Mouse (Mus musculus) limb, embryonic 14.5 days (tissue): ENCODE measurements around the gene Dag1. TPM values are rescaled to one million over a fixed set of nuclear protein-coding genes. Genes with fewer than 3 reads are reported as not detected.
"Not testable (repeated sequence)": the region's sequence is repeated elsewhere in the genome, so short reads cannot be mapped to it uniquely, and the experiment has no call there.

Source experiments
- ATAC-seq: fragments of 200-750 bp; cut with Nextera tagmentation; 2 replicates; pipeline ENCODE4 v1.8.0; 2017; ENCODE audit warnings: low read depth, moderate number of reproducible peaks, moderate TSS enrichment; ENCODE audit not compliant: low FRiP score
- DNase-seq: peaks from one replicate; pipeline ENCODE4 v3.0.0-alpha.2; 2015; ENCODE audit warnings: low spot score
- H3K27ac ChIP-seq: fragments of 300-500 bp; sonication (generic); replicated peaks from 2 replicates; pipeline ENCODE4 v1.5.1; 2014; ENCODE audit warnings: low read depth, mild to moderate bottlenecking, low read length, moderate library complexity, mixed read lengths
- H3K27me3 ChIP-seq: fragments of 300-500 bp; sonication (generic); 2 replicates; pipeline ENCODE4 v1.6.1; 2014; ENCODE audit warnings: low read length, mixed read lengths; ENCODE audit not compliant: control insufficient read depth, insufficient read depth
- H3K36me3 ChIP-seq: fragments of 300-500 bp; sonication (generic); 2 replicates; pipeline ENCODE4 v1.6.1; 2014; ENCODE audit warnings: mild to moderate bottlenecking, low read length, moderate library complexity, mixed read lengths; ENCODE audit not compliant: control insufficient read depth, insufficient read depth
- H3K4me1 ChIP-seq: fragments of 300-500 bp; sonication (generic); 2 replicates; pipeline ENCODE4 v1.6.1; 2014; ENCODE audit warnings: antibody characterized with exemption, low read length, mixed read lengths; ENCODE audit not compliant: control insufficient read depth, insufficient read depth
- H3K4me2 ChIP-seq: fragments of 300-500 bp; sonication (generic); replicated peaks from 2 replicates; pipeline ENCODE4 v1.6.1; 2014; ENCODE audit warnings: low read depth, mild to moderate bottlenecking, low read length, moderate library complexity; ENCODE audit not compliant: severe bottlenecking
- H3K4me3 ChIP-seq: fragments of 300-500 bp; sonication (generic); replicated peaks from 2 replicates; pipeline ENCODE4 v1.5.1; 2014; ENCODE audit warnings: low read length
- H3K9ac ChIP-seq: fragments of 300-500 bp; sonication (generic); 2 replicates; pipeline ENCODE4 v1.6.1; 2014; ENCODE audit warnings: mild to moderate bottlenecking, low read depth, low read length, moderate library complexity; ENCODE audit not compliant: severe bottlenecking
- H3K9me3 ChIP-seq: fragments of 300-500 bp; sonication (generic); 2 replicates; pipeline ENCODE4 v1.6.1; 2016; ENCODE audit warnings: low read length; ENCODE audit not compliant: control insufficient read depth
- POLR2A ChIP-seq: fragments of 200-500 bp; IDR thresholded peaks from 2 replicates; pipeline ENCODE4 v1.8.0; 2012; ENCODE audit warnings: inconsistent platforms, mild to moderate bottlenecking, moderate library complexity, borderline replicate concordance; ENCODE audit not compliant: insufficient read depth, insufficient read length; ENCODE audit errors: extremely low read depth
- WGBS: fragments of 180-500 bp; shearing (Covaris S2); extraction: QIAGEN DNeasy Blood & Tissue Kit; methylation state at CpG from one replicate; pipeline ENCODE4 v1.1.7; 2014; 5-methylcytosine and 5-hydroxymethylcytosine counted together
- polyA plus RNA-seq, 2 experiments: library from polyadenylated mRNA; depleted of rRNA in 1 of 2; stranded (reverse) in 1 of 2; unstranded in 1 of 2; fragments of >200 nt; fragmentation: Nextera tagmentation in 1 of 2; extraction: Ambion mirVana in 1 of 2; gene quantifications; 2 replicates each; pipeline versions ENCODE4 v1.2.1 to v1.2.3; 2012 to 2014

Dag1 gene
- polyA plus RNA-seq, 2 experiments: 49.7 to 82.5 TPM

- TF ChIP-seq POLR2A: no peak
- no peak overlapping the region for H3K4me3 ChIP-seq
- 95% methylated on average over 2 of the region's 2 CpGs for WGBS
- no peak overlapping the region for H3K9ac ChIP-seq
- ATAC-seq (no peak), DNase-seq (no peak)
- H3K27ac ChIP-seq: no peak overlapping the region
- H3K27me3 ChIP-seq: no peaks in the 10 kb centered on the region
- no peaks in the 10 kb centered on the region for H3K9me3 ChIP-seq
- no peak overlapping the region for H3K4me2 ChIP-seq
- H3K36me3 ChIP-seq: peaks cover 12% of the 10 kb centered on the region
- H3K4me1 ChIP-seq: peaks cover 8% of the 10 kb centered on the region; the same call in 1 of the 2 replicates
These were observed 61.6 kb downstream of the Dag1 start for GRCm38 (mm10) chr9:108202169-108202568.

DNA sequence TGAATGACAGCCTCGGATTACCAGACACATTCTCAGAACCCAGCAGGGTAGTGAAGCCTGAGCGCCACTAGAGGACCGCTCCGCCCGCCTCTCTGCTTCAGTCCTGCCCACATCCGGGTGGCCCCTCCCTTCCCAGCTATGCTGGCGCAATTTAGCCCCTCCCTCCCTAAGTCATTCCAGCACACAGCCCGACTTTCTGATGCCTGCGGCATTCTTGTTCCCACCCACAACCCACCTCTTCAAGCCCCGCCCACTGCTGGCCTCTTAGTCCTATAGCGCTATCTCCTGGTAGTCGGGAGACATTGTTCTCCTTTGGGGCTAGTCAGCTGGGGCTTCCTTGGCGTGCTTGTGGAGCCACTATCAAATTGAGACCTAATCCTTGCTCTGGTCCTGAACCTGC is 62.6 kb downstream of the Dag1 start:
- Histone ChIP-seq H3K9ac (no peak overlapping the region), H3K4me2 (peak overlapping the region; percentile 32), H3K4me3 (peak overlapping the region; percentile 2), H3K36me3 (peaks cover 7% of the 10 kb centered on the region; the same call in 1 of the 2 replicates), H3K27me3 (no peaks in the 10 kb centered on the region), H3K9me3 (no peaks in the 10 kb centered on the region), H3K4me1 (peaks cover 8% of the 10 kb centered on the region; the same call in 1 of the 2 replicates), H3K27ac (no peak overlapping the region)
- ATAC-seq (peak; percentile 94), DNase-seq (peak; percentile 96)
- under 1% methylated on average over 13 of the region's 13 CpGs for WGBS
- TF ChIP-seq POLR2A: no peak

DNA sequence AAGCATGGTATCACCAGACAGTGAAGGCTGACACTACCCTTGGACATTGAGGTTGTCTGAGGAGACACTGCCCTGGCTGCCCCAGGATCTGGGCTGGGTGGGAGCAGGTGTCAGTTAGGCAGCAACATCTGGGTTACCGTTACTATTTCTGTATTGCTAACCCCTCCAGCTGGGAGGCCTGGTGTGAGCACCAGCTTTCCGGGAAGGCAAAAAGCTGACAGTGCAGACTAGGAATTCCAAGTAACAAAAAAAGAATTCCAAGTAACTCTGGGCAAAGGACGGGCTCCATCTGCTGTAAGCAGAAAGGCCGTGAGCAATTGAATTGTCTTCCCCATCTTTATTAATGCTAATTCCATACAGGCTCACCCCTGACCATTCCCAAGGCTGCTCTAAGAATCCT is 65.1 kb downstream of the Dag1 start:
- no peaks in the 10 kb centered on the region for H3K27me3 ChIP-seq
- H3K4me1 ChIP-seq: peaks cover 8% of the 10 kb centered on the region; the same call in 1 of the 2 replicates
- H3K27ac ChIP-seq: no peak overlapping the region
- no peak for ATAC-seq
- no peak overlapping the region for H3K4me2 ChIP-seq
- TF ChIP-seq POLR2A: no peak
- H3K36me3 ChIP-seq: no peaks in the 10 kb centered on the region
- no peaks in the 10 kb centered on the region for H3K9me3 ChIP-seq
- DNase-seq: no peak
- 55% methylated on average over 4 of the region's 4 CpGs for WGBS
- no peak overlapping the region for H3K4me3 ChIP-seq
- H3K9ac ChIP-seq: no peak overlapping the region

DNA sequence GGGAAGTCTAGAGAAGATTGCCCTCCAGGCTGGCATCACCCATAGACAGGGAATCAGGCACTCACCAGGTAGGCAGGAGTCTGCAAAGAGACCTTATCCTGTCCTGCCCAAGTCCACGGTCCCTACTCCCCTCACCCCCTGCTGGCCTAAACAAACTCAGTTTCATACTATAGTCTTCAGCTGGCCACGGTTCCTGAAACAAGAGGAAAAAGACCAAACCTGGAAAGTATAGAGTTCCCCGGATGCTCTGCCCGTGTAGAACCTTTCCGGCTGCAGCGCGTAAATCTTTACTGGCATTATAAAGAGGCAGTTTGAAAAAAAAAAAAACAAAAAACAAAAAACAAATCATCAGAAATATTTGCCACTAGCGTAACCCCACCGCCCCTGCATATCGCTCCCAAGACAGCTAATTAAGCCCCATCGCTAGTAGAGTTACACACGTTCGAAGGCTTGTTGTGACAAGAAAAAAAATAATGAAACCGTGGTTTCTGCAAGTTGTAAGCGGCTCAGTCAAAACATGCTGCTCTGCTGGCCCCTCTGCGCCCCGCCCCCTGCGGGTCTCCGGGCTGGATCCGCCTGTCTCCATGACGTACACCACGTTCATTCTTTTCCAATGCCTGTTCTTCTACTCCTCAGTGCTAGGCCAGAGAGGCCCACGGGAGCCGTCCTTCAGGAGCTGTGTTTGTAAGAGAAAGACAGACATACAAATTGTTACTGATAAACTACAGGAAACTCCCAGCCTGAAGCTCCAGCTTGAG is 66.7 kb downstream of the Dag1 start:
- Histone ChIP-seq H3K4me2 (peak overlapping the region; percentile 38), H3K27ac (no peak overlapping the region), H3K9me3 (no peaks in the 10 kb centered on the region), H3K9ac (no peak overlapping the region), H3K4me3 (peak overlapping the region; percentile 8), H3K27me3 (no peaks in the 10 kb centered on the region), H3K36me3 (no peaks in the 10 kb centered on the region), H3K4me1 (peaks cover 8% of the 10 kb centered on the region; the same call in 1 of the 2 replicates)
- TF ChIP-seq POLR2A: no peak
- WGBS: 16% methylated on average over 24 of the region's 24 CpGs
- peak; percentile 58; the same call in 1 of the 2 replicates for ATAC-seq
- DNase-seq: peak; percentile 55

DNA sequence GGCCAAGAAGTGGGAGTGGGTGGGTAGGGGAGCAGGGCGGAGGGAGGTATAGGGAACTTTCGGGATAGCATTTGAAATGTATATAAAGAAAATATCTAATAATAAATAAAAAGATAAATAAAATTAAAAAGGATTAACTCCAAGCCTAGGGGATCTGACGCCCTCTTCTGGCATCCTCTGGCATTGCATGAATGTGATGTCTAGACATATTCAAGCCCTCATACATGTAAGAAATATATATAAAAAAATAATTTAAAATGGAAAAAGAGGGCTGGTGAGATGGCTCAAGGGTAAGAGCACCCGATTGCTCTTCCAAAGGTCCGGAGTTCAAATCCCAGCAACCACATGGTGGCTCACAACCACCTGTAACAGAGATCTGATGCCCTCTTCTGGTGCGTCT is 67.5 kb downstream of the Dag1 start:
- H3K9ac ChIP-seq, ATAC-seq, H3K36me3 ChIP-seq, H3K27me3 ChIP-seq, H3K4me3 ChIP-seq, H3K4me2 ChIP-seq, H3K27ac ChIP-seq, H3K9me3 ChIP-seq, DNase-seq, H3K4me1 ChIP-seq: not testable (repeated sequence)
- 78% methylated on average over 6 of the region's 6 CpGs for WGBS
